In genomic region chr7:74423928-74424850, GRCm38 (mm10) we compare ENCODE assay signal across 9 mouse cellular contexts.
A peak's percentile ranks its signal among the peaks of the same experiment; 100 is the strongest.
DNase-seq lines count a peak whose midpoint lies in the region; ATAC-seq and TF ChIP-seq lines count a peak whose summit lies in the region.
"Had no signal": no experiment of that assay in that cellular context is flagged by ENCODE, and none has a peak within 500 bp of the region (broad histone marks: within the 10 kb centered on the region; RNA-seq: fewer than 3 reads in every experiment).

No protein-coding gene starts in this region.

- no peaks in the 10 kb centered on the region for H3K79me2 ChIP-seq in CH12.LX (replicated peaks; ENCODE audit: control insufficient read depth, extremely low read depth, insufficient read depth, poor library complexity, severe bottlenecking)

- no peak for ATAC-seq in embryonic facial prominence, embryonic 12.5 days (ENCODE audit: insufficient number of reproducible peaks, insufficient read depth, low FRiP score, low TSS enrichment)
- ATAC-seq in kidney, embryonic 15.5 days (replicated peaks; ENCODE audit: low FRiP score), result peak; percentile 76

- peak overlapping the region; percentile 80 for H3K27ac ChIP-seq in gastrocnemius, adult 2 months
- no peak overlapping the region for H3K27ac ChIP-seq in CH12.LX (ENCODE audit: insufficient read depth, low read depth)
- H3K27ac ChIP-seq in embryonic facial prominence, embryonic 12.5 days, result 0 out of 2 replicates have a peak overlapping the region, but pooled peaks have one; percentile 11
- peak overlapping the region; percentile 76 for H3K27ac ChIP-seq in kidney, embryonic 15.5 days
- H3K27ac ChIP-seq: liver, embryonic 13.5 days had no signal

- dilution Hi-C loops in CH12.LX (cut with MboI; ENCODE audit: extremely low pct_ligation_motif_present, extremely low pct_unique_long_range_greater_than_20kb, low sequenced_read_pairs), result no loop called here

- no peaks in the 10 kb centered on the region for H3K27me3 ChIP-seq in CH12.LX (replicated peaks)
- no peaks in the 10 kb centered on the region for H3K27me3 ChIP-seq in embryonic facial prominence, embryonic 12.5 days
- H3K27me3 ChIP-seq in kidney, embryonic 15.5 days, result no peaks in the 10 kb centered on the region
- H3K27me3 ChIP-seq: liver, embryonic 13.5 days had no signal

- H3K9me3 ChIP-seq in CH12.LX (replicated peaks; ENCODE audit: low read length), result peaks cover 23% of the 10 kb centered on the region
- H3K9me3 ChIP-seq in embryonic facial prominence, embryonic 12.5 days, result no peaks in the 10 kb centered on the region
- H3K9me3 ChIP-seq in kidney, embryonic 15.5 days (replicated peaks), result no peaks in the 10 kb centered on the region
- H3K9me3 ChIP-seq: liver, embryonic 13.5 days had no signal

- no peaks in the 10 kb centered on the region for H3K36me3 ChIP-seq in CH12.LX (replicated peaks in 1 of 2; ENCODE audit: control insufficient read depth in 1 of 2, insufficient read depth in 1 of 2, low read length in 1 of 2)
- no peaks in the 10 kb centered on the region for H3K36me3 ChIP-seq in embryonic facial prominence, embryonic 12.5 days
- no peaks in the 10 kb centered on the region for H3K36me3 ChIP-seq in kidney, embryonic 15.5 days
- H3K36me3 ChIP-seq: liver, embryonic 13.5 days had no signal

- TF ChIP-seq CTCF in gastrocnemius, adult 2 months (IDR thresholded peaks at IDR 0.05), result peak; percentile 61
- peak in 1 of 2 experiments; percentile 42; a peak in 2 of 4 replicates for TF ChIP-seq CTCF in CH12.LX (conservative IDR thresholded peaks at IDR 0.05 in 1 of 2, IDR thresholded peaks at IDR 0.05 in 1 of 2; ENCODE audit: low read depth in 2 of 2, low read length in 2 of 2)

- no peak overlapping the region for H3K9ac ChIP-seq in CH12.LX (ENCODE audit: insufficient read depth, low read depth)
- no peak overlapping the region for H3K9ac ChIP-seq in embryonic facial prominence, embryonic 12.5 days
- H3K9ac ChIP-seq in kidney, embryonic 15.5 days, result no peak overlapping the region
- H3K9ac ChIP-seq: liver, embryonic 13.5 days had no signal

- WGBS in embryonic facial prominence, embryonic 12.5 days, result 56% methylated on average over 9 of the region's 9 CpGs
- WGBS in kidney, embryonic 15.5 days, result 21% methylated on average over 9 of the region's 9 CpGs

- intact Hi-C loops in gastrocnemius, adult 2 months (cut with DNase I), result loop anchor here (5.0 kb wide), 2 partner anchors 33 to 128 kb away; partner anchors contain the start of gene Slco3a1
- intact Hi-C loops in gastrocnemius, postnatal 36 days (cut with DNase I), result loop anchor here (5.0 kb wide), 3 partner anchors 42 to 683 kb away; partner anchors contain the start of gene Slco3a1

- no peak overlapping the region for H3K4me2 ChIP-seq in CH12.LX (ENCODE audit: insufficient read depth, low read depth, poor library complexity, severe bottlenecking)
- H3K4me2 ChIP-seq in embryonic facial prominence, embryonic 12.5 days (replicated peaks), result no peak overlapping the region
- no peak overlapping the region for H3K4me2 ChIP-seq in kidney, embryonic 15.5 days
- H3K4me2 ChIP-seq: liver, embryonic 13.5 days had no signal

- TF ChIP-seq EP300 in CH12.LX (IDR thresholded peaks at IDR 0.05; ENCODE audit: low read length), result no peak

- DNase-seq in gastrocnemius, adult 2 months, result peak; percentile 43
- no peak for DNase-seq in gastrocnemius, postnatal 36 days
- DNase-seq in CH12.LX (ENCODE audit: extremely low read depth), result peak; percentile 37
- DNase-seq in naive thymus-derived CD4-positive, alpha-beta T cell, adult 2 months (ENCODE audit: low read depth), result peak; percentile 32
- no peak for DNase-seq in frontal cortex, postnatal 36 days (ENCODE audit: low spot score in 2 of 2)
- DNase-seq in spleen, postnatal 14 days (ENCODE audit: low spot score in 2 of 2), result no peak
- DNase-seq: liver, embryonic 13.5 days had no signal

- H3K4me3 ChIP-seq in gastrocnemius, adult 2 months, result no peak overlapping the region
- no peak overlapping the region for H3K4me3 ChIP-seq in CH12.LX (replicated peaks in 1 of 3; ENCODE audit: low read depth in 2 of 3, low read length in 2 of 3, poor library complexity in 1 of 3)
- no peak overlapping the region for H3K4me3 ChIP-seq in embryonic facial prominence, embryonic 12.5 days
- H3K4me3 ChIP-seq in kidney, embryonic 15.5 days (replicated peaks), result no peak overlapping the region
- H3K4me3 ChIP-seq: liver, embryonic 13.5 days had no signal

- in situ Hi-C loops in CH12.LX (cut with MboI; ENCODE audit: low pct_ligation_motif_present, low pct_unique_long_range_greater_than_20kb, low sequenced_read_pairs), result loop anchor here (10.0 kb wide), 1 partner anchor 281 kb away; no protein-coding TSS in a partner anchor

- no peaks in the 10 kb centered on the region for H3K4me1 ChIP-seq in CH12.LX (ENCODE audit: control insufficient read depth in 1 of 2, insufficient read depth in 2 of 2)
- H3K4me1 ChIP-seq in embryonic facial prominence, embryonic 12.5 days, result peaks cover 8% of the 10 kb centered on the region; the same call in 1 of the 2 replicates
- peaks cover 33% of the 10 kb centered on the region for H3K4me1 ChIP-seq in kidney, embryonic 15.5 days
- H3K4me1 ChIP-seq: liver, embryonic 13.5 days had no signal

- no peak for TF ChIP-seq POLR2A in CH12.LX (IDR thresholded peaks at IDR 0.05; ENCODE audit: low read depth, low read length)

- peak; percentile 49 for TF ChIP-seq RAD21 in CH12.LX (IDR thresholded peaks at IDR 0.05; ENCODE audit: low read depth, low read length)

TF ChIP-seq in CH12.LX, 34 proteins besides CTCF, POLR2A, EP300 and RAD21:
- no peak for TF ChIP-seq ZNF384 (IDR thresholded peaks at IDR 0.05; ENCODE audit: low read depth, low read length)
- TF ChIP-seq SMC3 (IDR thresholded peaks at IDR 0.05; ENCODE audit: low read depth, low read length), result peak; percentile 41
- no peak for TF ChIP-seq POLR2AphosphoS2 (IDR thresholded peaks at IDR 0.05; ENCODE audit: low read depth, low read length)
- TF ChIP-seq TCF12 (IDR thresholded peaks at IDR 0.05; ENCODE audit: low read depth, low read length), result no peak

Comparison
In these comparisons a context has a peak if more than half of its experiments do, and no peak if none do; other contexts are left out.
1. DNase-seq: peak in gastrocnemius, adult 2 months (single experiment), CH12.LX (single experiment) and naive thymus-derived CD4-positive, alpha-beta T cell, adult 2 months (single experiment); none in gastrocnemius, postnatal 36 days (0 of 2), frontal cortex, postnatal 36 days (0 of 2) and spleen, postnatal 14 days (0 of 2).